Mouse (Mus musculus) hindbrain, embryonic 12.5 days (tissue): ENCODE measurements at regions not wholly inside any gene's neighbourhood (a gene's known extent, or its start where the extent isn't known, plus 50 kb on each side); places are given as distances from the start of the nearest gene placed in this dataset.

ENCODE experiments used
- ATAC-seq: fragments of 200-750 bp; cut with Nextera tagmentation; 2 replicates; pipeline ENCODE4 v1.8.0; 2017; ENCODE audit warnings: moderate TSS enrichment; ENCODE audit not compliant: low FRiP score
- H3K27ac ChIP-seq: fragments of 300-500 bp; sonication (generic); 2 replicates; pipeline ENCODE4 v1.5.1; 2016; ENCODE audit warnings: mild to moderate bottlenecking
- H3K27me3 ChIP-seq: fragments of 300-500 bp; sonication (generic); 2 replicates; pipeline ENCODE4 v1.6.1; 2016; ENCODE audit warnings: mild to moderate bottlenecking
- H3K36me3 ChIP-seq: fragments of 300-500 bp; sonication (generic); 2 replicates; pipeline ENCODE4 v1.6.1; 2016; ENCODE audit warnings: mild to moderate bottlenecking
- H3K4me1 ChIP-seq: fragments of 300-500 bp; sonication (generic); 2 replicates; pipeline ENCODE4 v1.6.1; 2016
- H3K4me2 ChIP-seq: fragments of 300-500 bp; sonication (generic); replicated peaks from 2 replicates; pipeline ENCODE4 v1.6.1; 2016; ENCODE audit warnings: mild to moderate bottlenecking
- H3K4me3 ChIP-seq: fragments of 300-500 bp; sonication (generic); 2 replicates; pipeline ENCODE4 v1.5.1; 2016; ENCODE audit warnings: mild to moderate bottlenecking
- H3K9ac ChIP-seq: fragments of 300-500 bp; sonication (generic); 2 replicates; pipeline ENCODE4 v1.6.1; 2016; ENCODE audit warnings: mild to moderate bottlenecking, moderate library complexity
- H3K9me3 ChIP-seq: fragments of 300-500 bp; sonication (generic); replicated peaks from 2 replicates; pipeline ENCODE4 v1.6.1; 2016; ENCODE audit warnings: mild to moderate bottlenecking
- WGBS: fragments of 180-500 bp; shearing (Covaris S2); methylation state at CpG from one replicate; pipeline ENCODE4 v1.1.7; 2016; 5-methylcytosine and 5-hydroxymethylcytosine counted together

DNA sequence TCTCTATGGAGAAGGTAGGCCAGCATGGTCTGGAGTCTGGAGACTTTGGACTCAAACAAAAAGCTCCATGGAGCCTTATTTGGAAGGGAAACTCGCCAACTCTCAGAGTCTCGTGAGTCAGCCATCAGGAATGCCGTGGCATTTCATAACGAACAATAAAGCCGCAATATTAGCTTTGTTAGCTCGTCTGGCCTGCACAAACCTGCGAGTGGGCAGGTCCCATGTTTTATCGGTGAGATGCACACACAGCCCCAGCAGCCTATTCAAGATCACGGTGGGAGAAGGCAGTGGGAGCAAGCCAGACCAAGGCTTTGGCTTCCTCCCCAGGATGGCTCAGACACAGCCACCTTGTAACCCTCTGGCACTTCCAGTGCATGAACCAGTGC is 84.4 kb downstream of the Gm11733 start:
- peaks cover 2% of the 10 kb centered on the region; the same call in 1 of the 2 replicates for H3K27me3 ChIP-seq
- H3K4me1 ChIP-seq = peaks cover 11% of the 10 kb centered on the region
- no peaks in the 10 kb centered on the region for H3K9me3 ChIP-seq
- no peak overlapping the region for H3K9ac ChIP-seq
- H3K27ac ChIP-seq = no peak overlapping the region
- WGBS = 79% methylated on average over 9 of the region's 9 CpGs
- no peak overlapping the region for H3K4me2 ChIP-seq
- no peak overlapping the region for H3K4me3 ChIP-seq
- no peaks in the 10 kb centered on the region for H3K36me3 ChIP-seq
- ATAC-seq = no peak

DNA sequence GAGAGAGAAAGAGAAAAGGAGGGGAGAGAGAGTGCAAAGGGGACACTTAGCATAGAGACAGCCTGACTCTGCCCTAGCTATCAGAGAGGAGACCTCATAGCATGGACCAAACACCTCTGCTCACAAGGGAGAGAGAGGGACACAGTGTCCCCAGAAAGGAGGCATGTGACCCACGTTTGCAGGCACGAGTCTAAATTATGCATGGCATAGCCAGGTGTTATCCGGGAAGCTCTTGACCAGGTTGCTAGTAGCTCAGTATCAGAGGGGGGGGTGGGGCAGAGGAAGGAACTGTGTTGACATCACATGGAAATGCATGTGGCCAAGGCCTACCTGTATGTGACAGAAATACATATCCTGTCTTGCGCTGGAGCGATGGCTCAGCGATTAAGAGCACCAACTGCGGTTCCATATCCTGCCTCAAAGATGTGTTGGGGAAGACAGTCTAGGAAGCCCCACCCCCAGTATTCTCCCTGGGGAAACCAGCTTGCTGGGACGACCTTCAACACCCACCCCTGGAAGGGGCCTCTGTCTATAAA is 84.5 kb upstream of the Tnrc6c start:
- ATAC-seq = no peak
- Histone ChIP-seq H3K4me1 (peaks cover 15% of the 10 kb centered on the region), H3K27me3 (peaks cover 2% of the 10 kb centered on the region; the same call in 1 of the 2 replicates), H3K4me2 (no peak overlapping the region), H3K36me3 (no peaks in the 10 kb centered on the region), H3K27ac (no peak overlapping the region), H3K9me3 (no peaks in the 10 kb centered on the region), H3K9ac (no peak overlapping the region), H3K4me3 (no peak overlapping the region)
- WGBS = 79% methylated on average over 8 of the region's 8 CpGs

DNA sequence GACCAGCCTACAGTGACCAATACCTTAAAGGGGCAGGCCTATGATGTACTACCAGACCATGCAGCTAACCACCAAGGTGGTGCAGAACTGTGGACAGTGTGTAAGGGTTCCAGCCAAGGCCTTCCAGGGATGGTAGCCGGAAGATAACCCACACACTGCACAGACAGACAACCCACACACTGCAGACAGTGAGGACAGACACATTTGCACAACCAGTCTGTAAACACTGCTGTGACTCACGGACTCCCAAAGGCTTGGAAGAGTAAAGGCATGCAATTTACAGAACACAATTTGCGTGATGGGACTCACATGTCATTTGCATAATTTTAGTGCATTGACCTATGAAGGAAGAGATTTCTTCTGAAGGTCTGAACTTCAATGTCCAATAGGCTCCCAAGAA is 82.2 kb upstream of the Tnrc6c start:
- no peak overlapping the region for H3K27ac ChIP-seq
- no peaks in the 10 kb centered on the region for H3K9me3 ChIP-seq
- H3K9ac ChIP-seq = no peak overlapping the region
- ATAC-seq = no peak
- no peak overlapping the region for H3K4me3 ChIP-seq
- H3K36me3 ChIP-seq = no peaks in the 10 kb centered on the region
- 92% methylated on average over 3 of the region's 3 CpGs for WGBS
- H3K4me2 ChIP-seq = no peak overlapping the region
- peaks cover 15% of the 10 kb centered on the region for H3K4me1 ChIP-seq
- H3K27me3 ChIP-seq = peaks cover 2% of the 10 kb centered on the region; the same call in 1 of the 2 replicates

DNA sequence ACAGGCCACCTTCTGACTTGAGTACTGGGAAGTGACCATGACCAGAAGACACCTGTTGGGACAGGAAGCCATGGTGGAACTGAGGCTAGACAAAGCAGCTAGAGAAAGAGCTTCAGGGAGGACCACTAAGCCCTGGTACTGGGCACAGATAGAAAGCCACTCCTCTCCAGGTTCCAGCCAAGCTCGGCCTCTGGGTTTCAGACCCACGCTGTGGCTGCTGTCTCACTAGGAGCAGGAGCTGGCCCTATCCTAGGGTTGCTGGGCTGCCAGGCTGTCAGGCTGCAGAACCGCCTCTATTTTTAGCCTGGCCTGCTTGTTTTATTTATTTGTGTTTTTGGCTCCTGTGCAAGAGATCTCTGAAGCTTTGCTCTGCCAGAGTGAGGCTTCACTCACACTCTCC is 79.4 kb upstream of the Tnrc6c start:
- WGBS = 64% methylated on average over 3 of the region's 3 CpGs

DNA sequence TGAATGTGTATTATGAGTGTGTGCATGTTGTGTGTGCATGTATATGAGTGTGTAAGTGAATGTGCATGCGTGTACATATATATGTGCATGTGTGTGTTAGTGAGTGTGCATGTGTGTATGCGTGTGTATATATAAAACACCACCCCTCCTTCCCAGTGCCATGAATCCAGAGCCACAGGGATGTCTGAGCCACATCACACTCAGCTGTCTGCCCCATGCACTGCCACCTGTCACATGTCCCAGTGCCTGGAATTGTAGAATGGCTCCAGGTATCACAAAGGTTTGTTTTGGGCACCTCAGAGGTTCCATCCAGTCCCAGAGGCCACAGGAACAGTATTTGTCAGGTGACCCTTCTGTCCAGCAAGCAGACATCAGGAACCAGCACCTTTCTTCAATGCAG is 75.0 kb upstream of the Tnrc6c start:
- no peaks in the 10 kb centered on the region for H3K9me3 ChIP-seq
- no peak overlapping the region for H3K9ac ChIP-seq
- no peak overlapping the region for H3K4me2 ChIP-seq
- peaks cover 14% of the 10 kb centered on the region for H3K4me1 ChIP-seq
- no peak overlapping the region for H3K4me3 ChIP-seq
- WGBS = 97% methylated on average over 2 of the region's 2 CpGs
- no peaks in the 10 kb centered on the region for H3K27me3 ChIP-seq
- no peak for ATAC-seq
- H3K27ac ChIP-seq = no peak overlapping the region
- H3K36me3 ChIP-seq = no peaks in the 10 kb centered on the region

More for the DNA sequence above, 79.4 kb upstream of the Tnrc6c start:
- H3K9me3 ChIP-seq = no peaks in the 10 kb centered on the region
- H3K9ac ChIP-seq = no peak overlapping the region
- no peak for ATAC-seq
- H3K27me3 ChIP-seq = no peaks in the 10 kb centered on the region
- peaks cover 15% of the 10 kb centered on the region for H3K4me1 ChIP-seq
- no peaks in the 10 kb centered on the region for H3K36me3 ChIP-seq
- no peak overlapping the region for H3K4me2 ChIP-seq
- H3K27ac ChIP-seq = no peak overlapping the region
- H3K4me3 ChIP-seq = no peak overlapping the region

DNA sequence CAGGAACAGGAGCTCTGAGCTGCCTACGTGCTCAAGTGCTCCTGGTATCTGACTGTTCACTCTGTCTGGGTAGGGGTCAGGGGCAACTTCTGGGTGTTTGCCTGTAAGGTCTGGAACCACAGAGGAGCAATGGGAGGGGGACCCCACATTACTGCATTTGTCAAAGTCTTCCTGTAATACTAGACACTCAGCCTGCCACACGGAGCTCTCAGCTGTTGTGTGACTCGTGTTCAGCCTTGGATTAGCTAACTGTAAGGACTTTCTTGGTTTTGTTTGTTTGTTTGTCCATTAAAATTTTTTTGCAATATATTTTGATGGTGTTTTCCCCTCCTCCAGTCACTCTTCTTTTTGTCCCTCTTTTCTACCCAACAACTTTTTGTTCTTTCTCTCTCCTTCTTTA is 74.4 kb upstream of the Tnrc6c start:
- H3K4me3 ChIP-seq = no peak overlapping the region
- no peak overlapping the region for H3K9ac ChIP-seq
- H3K36me3 ChIP-seq = no peaks in the 10 kb centered on the region
- WGBS = 38% methylated on average over 3 of the region's 3 CpGs
- H3K4me2 ChIP-seq = no peak overlapping the region
- H3K27me3 ChIP-seq = no peaks in the 10 kb centered on the region
- peaks cover 14% of the 10 kb centered on the region; the same call in 1 of the 2 replicates for H3K4me1 ChIP-seq
- no peaks in the 10 kb centered on the region for H3K9me3 ChIP-seq
- H3K27ac ChIP-seq = no peak overlapping the region
- no peak for ATAC-seq

DNA sequence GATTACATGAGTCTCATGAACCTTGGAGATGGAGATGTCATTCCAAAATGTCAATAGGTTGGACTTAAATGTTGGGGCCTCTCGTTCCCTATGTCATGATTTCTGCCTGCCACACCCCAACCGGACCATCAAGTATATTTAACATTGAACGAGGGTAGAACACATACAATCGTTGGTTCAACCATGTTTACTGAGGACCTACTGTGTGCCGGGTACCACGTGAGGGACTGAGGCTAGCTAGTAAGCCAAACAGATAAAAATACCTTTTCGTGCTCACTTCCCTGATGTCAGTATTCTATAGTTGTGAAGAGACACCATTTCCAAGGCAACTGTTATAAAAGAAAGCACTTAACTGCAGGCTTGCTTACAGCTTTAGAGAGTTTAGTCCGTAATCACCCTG is 70.6 kb upstream of the Tnrc6c start:
- ATAC-seq = no peak
- no peaks in the 10 kb centered on the region for H3K36me3 ChIP-seq
- H3K4me1 ChIP-seq = peaks cover 23% of the 10 kb centered on the region; the same call in 1 of the 2 replicates
- H3K27me3 ChIP-seq = no peaks in the 10 kb centered on the region
- 93% methylated on average over 8 of the region's 8 CpGs for WGBS
- H3K4me3 ChIP-seq = no peak overlapping the region
- H3K27ac ChIP-seq = no peak overlapping the region
- no peaks in the 10 kb centered on the region for H3K9me3 ChIP-seq
- no peak overlapping the region for H3K9ac ChIP-seq
- no peak overlapping the region for H3K4me2 ChIP-seq

DNA sequence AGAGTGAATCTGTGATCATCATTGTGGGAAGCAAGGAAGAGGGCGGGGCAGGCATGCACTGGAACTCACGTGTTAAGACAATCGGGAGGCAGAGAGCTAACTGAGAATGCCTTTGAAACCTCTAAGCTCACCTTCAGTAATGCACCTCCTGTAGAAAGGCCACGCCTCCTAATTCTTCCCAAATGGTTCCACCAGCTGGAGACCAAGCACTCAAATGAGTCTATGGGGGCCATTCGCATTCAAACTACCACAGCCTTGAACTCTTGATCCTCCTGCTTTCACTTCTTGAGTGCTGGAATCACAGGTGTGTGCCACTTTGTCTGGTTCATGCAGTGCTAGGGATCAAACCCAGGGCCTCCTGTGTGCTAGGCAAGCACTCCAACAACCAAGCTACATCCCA is 68.5 kb upstream of the Tnrc6c start:
- Histone ChIP-seq H3K4me1 (peaks cover 30% of the 10 kb centered on the region), H3K9me3 (no peaks in the 10 kb centered on the region), H3K27me3 (no peaks in the 10 kb centered on the region), H3K9ac (no peak overlapping the region), H3K36me3 (no peaks in the 10 kb centered on the region), H3K4me3 (no peak overlapping the region), H3K27ac (no peak overlapping the region; the same call in 1 of the 2 replicates), H3K4me2 (no peak overlapping the region)
- WGBS = 91% methylated on average over 5 of the region's 5 CpGs
- ATAC-seq = no peak

DNA sequence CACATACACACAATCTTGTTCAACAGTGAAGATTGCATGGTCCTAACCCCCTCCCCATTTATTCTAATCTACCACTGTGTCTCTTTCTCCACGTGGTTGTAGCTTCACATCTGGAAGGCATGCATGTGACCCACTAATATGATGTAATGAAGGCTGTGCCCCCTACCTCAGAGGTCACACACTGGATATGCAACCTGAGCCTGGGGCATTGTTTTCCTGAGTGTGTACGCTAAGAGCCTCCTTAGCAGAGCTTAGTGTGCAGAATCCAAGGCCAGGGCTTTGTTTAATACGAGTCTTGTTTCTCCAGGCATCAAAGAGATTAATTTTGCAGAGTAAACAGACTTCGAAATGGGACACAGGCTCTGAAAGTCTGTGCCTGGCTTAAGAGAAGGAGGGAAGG is 68.0 kb upstream of the Tnrc6c start:
- Histone ChIP-seq H3K9me3 (no peaks in the 10 kb centered on the region), H3K4me2 (no peak overlapping the region), H3K27me3 (no peaks in the 10 kb centered on the region), H3K4me3 (no peak overlapping the region), H3K27ac (peak overlapping the region; percentile 14; the same call in 1 of the 2 replicates), H3K4me1 (peaks cover 25% of the 10 kb centered on the region), H3K36me3 (no peaks in the 10 kb centered on the region), H3K9ac (no peak overlapping the region)
- no peak for ATAC-seq
- WGBS = 44% methylated on average over 4 of the region's 4 CpGs

DNA sequence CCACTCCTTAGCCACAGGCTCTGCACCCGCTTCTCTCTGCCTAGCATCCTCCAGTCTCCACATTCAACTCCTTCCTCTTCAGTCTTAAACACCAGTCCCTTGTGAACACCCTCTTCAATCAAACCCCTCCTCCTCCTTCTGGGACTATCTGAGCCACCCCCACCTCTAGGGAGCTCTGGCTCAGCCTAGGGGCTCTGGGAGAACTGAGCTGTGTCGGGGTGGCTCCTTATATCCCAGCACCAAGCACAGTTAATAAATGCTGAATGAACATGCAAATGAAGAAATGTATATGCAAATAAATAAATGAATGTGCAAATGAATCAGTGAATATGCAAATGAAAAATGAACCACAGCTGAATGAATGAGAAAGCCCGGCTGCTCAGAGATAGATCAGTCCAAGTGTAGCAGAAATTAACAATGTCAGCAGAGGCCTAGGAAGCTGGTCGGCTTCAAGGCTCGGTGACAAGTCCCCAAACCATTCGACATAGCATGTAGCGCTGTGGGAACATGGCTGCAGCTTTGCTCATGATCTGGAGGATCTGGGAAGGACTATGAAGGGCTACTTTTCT is 67.1 kb upstream of the Tnrc6c start:
- Histone ChIP-seq H3K9ac (no peak overlapping the region), H3K4me1 (peaks cover 24% of the 10 kb centered on the region), H3K9me3 (no peaks in the 10 kb centered on the region), H3K36me3 (no peaks in the 10 kb centered on the region), H3K4me3 (no peak overlapping the region), H3K27ac (peak overlapping the region; percentile 58), H3K27me3 (no peaks in the 10 kb centered on the region), H3K4me2 (no peak overlapping the region)
- WGBS = 73% methylated on average over 7 of the region's 7 CpGs
- ATAC-seq = peak; percentile 61; the same call in 1 of the 2 replicates

DNA sequence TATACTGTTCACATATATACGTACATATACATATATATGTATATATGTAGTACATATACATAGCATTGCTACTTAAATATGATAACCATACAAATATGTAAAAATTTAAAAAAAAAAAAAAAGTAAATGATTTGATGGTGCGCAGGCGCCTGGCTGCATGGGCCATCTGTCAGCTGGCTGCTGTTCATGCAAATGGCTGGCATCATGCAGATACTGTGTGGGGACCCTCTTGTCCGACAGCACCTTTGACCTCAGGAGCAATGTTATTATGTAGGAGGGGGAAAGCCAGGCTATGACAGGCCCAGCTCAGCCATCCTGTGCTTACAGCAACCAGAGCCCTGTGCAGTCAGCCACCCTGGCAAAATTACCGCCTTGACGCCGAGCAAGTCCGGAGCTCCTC is 65.1 kb upstream of the Tnrc6c start:
- Histone ChIP-seq H3K9ac (no peak overlapping the region), H3K27ac (no peak overlapping the region), H3K36me3 (no peaks in the 10 kb centered on the region), H3K27me3 (no peaks in the 10 kb centered on the region), H3K4me1 (peaks cover 24% of the 10 kb centered on the region), H3K9me3 (no peaks in the 10 kb centered on the region), H3K4me2 (no peak overlapping the region), H3K4me3 (no peak overlapping the region)
- WGBS = 72% methylated on average over 8 of the region's 8 CpGs
- ATAC-seq = no peak

DNA sequence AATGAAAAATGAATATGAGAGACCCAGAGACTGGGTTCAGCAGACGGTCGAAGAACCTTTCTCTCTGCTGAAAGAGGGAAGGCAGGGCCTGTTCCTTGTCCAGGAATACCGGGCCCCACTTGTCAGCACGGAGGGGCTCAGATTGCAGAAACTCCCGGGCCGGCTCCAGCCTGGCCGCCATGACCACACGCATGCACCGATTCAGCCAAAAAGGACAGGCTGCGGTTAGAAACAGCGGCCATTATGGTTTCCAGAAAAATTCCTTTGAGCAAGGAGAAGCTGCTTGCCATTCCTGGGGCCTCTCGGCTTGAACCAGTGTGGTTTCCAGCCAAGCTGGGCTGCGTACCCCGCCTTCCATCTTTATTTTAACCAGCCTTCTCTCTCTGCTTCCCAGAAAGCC is 64.7 kb upstream of the Tnrc6c start:
- Histone ChIP-seq H3K4me2 (no peak overlapping the region), H3K9me3 (no peaks in the 10 kb centered on the region), H3K4me3 (no peak overlapping the region), H3K27ac (no peak overlapping the region), H3K9ac (no peak overlapping the region), H3K27me3 (no peaks in the 10 kb centered on the region), H3K4me1 (peaks cover 24% of the 10 kb centered on the region), H3K36me3 (no peaks in the 10 kb centered on the region)
- WGBS = 69% methylated on average over 14 of the region's 14 CpGs
- ATAC-seq = no peak

DNA sequence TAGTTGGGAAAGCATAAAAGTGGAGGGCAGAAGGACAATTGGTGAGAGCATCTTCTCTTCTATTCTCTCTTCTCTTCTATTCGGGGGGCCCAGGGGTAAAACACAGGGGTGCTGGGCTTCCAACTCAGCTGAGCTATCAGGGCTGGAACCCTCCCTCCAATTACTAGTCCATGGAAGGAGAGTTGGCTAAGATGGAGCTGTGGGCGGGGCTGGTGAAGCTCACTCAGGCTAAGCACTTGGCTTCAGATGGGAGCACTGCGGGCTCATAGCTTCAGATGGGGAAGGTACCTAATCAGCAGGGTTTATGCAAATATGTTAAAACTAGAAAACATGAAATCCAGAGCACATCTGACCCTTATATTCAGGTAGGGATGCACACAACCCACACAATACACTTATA is 61.5 kb upstream of the Tnrc6c start:
- no peak for ATAC-seq
- Histone ChIP-seq H3K9me3 (no peaks in the 10 kb centered on the region), H3K4me1 (peaks cover 20% of the 10 kb centered on the region), H3K9ac (no peak overlapping the region), H3K36me3 (no peaks in the 10 kb centered on the region), H3K27me3 (peaks cover 31% of the 10 kb centered on the region), H3K4me2 (no peak overlapping the region), H3K4me3 (no peak overlapping the region), H3K27ac (no peak overlapping the region)
- WGBS = 62% methylated on average over 3 of the region's 3 CpGs
